Mouse (Mus musculus): ENCODE data around the gene Dnmt3c. TPM values are rescaled to one million over a fixed set of nuclear protein-coding genes. Genes with fewer than 3 reads are reported as not detected.

Dnmt3c gene
- polyA plus RNA-seq, 1 experiment from 2014 or later: 0.05 TPM

DNA sequence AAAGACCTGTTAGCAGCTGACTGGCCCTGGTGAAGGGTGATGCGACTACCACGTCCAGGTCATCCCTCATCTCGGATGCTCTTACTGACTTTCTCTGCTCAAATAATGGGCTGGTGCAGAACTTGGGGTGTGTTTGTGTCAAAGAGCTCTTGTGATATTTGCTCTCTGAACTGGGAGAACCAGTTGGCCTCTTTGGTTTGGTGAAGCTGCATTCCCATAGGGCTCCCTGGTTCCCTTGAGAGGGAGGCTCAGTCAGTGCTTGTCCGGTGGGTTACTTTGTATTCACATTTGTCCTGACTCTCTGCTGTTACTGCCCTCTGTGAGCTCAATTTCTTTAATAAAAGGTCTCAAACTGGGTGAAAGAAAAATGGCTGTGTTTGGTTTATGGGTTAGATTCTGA, 76.5 kb downstream of the Dnmt3c start:
- ATAC-seq (no peak), DNase-seq (ENCODE audit: low read depth, low spot score) (no peak)
- no peaks in the 10 kb centered on the region for H3K27me3 ChIP-seq
- ChIA-PET CTCF (interaction anchor here (1.1 kb wide), 1 partner anchor 15 kb away, joined by 3 read pairs; no protein-coding TSS in a partner anchor), POLR2A (no interaction called here)
- in situ Hi-C loops (cut with MboI; ENCODE audit: low pct_unique_long_range_greater_than_20kb): no loop called here
- no peak for TF ChIP-seq CTCF (IDR thresholded peaks at IDR 0.05)

DNA sequence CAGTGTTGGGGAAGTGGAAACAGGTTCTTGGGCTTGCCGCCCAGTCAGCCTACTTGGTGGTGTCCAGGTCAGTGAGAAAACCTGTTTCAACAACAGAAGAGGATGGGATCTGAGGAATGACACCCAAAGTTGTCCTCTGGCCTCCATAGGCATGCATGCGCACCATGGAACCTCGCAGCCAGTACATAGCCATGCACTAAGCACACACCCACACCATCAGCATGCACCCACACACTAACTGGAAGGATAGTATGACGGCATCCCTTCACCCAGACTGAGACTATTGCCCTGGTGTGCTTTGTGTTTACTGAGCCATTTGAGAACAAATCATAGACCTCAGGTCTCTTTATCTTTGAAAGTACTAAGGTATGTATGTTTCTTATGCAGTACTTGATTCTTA, 79.0 kb downstream of the Dnmt3c start:
- no peak for DNase-seq (ENCODE audit: low read depth, low spot score)
- H3K27me3 ChIP-seq: no peaks in the 10 kb centered on the region
- POLR2A ChIA-PET: interaction anchor here (0.6 kb wide), 1 partner anchor 71 kb away, joined by 3 read pairs; no protein-coding TSS in a partner anchor
- ATAC-seq: no peak
- no peak for TF ChIP-seq CTCF (IDR thresholded peaks at IDR 0.05)
- in situ Hi-C loops (cut with MboI; ENCODE audit: low pct_unique_long_range_greater_than_20kb): no loop called here
- CTCF ChIA-PET: interaction anchor here (1.1 to 1.3 kb wide), 2 partner anchors 10 to 12 kb away, joined by 3 read pairs; no protein-coding TSS in a partner anchor

DNA sequence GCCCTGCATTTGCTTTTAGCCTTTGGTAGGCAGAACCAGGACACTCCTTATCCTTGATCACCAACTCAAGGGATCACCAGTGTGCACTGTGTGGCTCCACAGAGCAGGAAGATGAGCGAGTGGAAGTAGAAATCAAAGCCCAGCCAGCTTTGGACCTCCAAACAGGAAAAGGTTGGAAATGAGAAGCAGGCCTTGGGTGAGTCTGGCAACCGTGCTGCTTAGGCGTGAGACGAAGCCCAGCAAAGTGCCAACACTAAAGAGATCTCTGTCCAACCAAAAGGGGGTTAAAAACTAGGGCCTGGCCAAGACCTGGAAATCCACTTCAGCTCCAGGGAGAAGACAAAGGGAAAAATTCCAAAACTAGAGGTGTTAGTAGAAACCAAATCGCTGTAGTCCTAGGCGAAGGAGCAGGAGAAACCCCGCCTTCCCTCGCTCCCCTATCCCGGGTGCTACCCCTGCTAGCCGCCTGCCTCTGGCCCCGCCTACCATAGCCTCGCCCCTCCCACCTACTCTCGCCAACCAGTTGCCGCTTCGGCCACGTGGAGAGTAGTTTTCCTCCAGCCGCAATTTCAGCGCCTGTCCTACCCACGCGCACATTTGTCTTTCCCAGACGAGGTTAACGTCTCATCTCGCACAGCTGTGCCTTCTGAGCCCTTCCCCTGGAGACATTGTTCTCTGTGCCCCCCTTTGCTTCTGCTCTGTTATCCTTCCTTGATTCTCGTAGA, 82.3 kb downstream of the Dnmt3c start:
- no peaks in the 10 kb centered on the region for H3K27me3 ChIP-seq
- no peak for TF ChIP-seq CTCF (IDR thresholded peaks at IDR 0.05)
- DNase-seq (ENCODE audit: low read depth, low spot score): no peak
- no peak for ATAC-seq
- POLR2A ChIA-PET: no interaction called here
- in situ Hi-C loops (cut with MboI; ENCODE audit: low pct_unique_long_range_greater_than_20kb): no loop called here
- CTCF ChIA-PET: no interaction called here

Other genes with a start within 250 kb of the Dnmt3c start
- gene 4930404H24Rik, start 203.9 kb upstream of the Dnmt3c start, polyA plus RNA-seq (2021): not detected
- 17.8 TPM for gene Nol4l, start 166.7 kb upstream of the Dnmt3c start, polyA plus RNA-seq (2021)
- gene Commd7, start 63.9 kb upstream of the Dnmt3c start, polyA plus RNA-seq (2021): 36.7 TPM
- 1.6 TPM for gene Dnmt3b, start 47.2 kb upstream of the Dnmt3c start, polyA plus RNA-seq (2021)
- gene Mapre1, start 44.6 kb downstream of the Dnmt3c start, polyA plus RNA-seq (2021): 118 TPM
- gene Efcab8, start 83.3 kb downstream of the Dnmt3c start, polyA plus RNA-seq (2021): 0.83 TPM
- gene Sun5, start 174.4 kb downstream of the Dnmt3c start, polyA plus RNA-seq (2021): not detected
- gene Bpifb2, start 178.4 kb downstream of the Dnmt3c start, polyA plus RNA-seq (2021): not detected
- not detected for gene Bpifb6, start 203.7 kb downstream of the Dnmt3c start, polyA plus RNA-seq (2021)
- not detected for gene Bpifb3, start 221.6 kb downstream of the Dnmt3c start, polyA plus RNA-seq (2021)
- not detected for gene Bpifb4, start 241.6 kb downstream of the Dnmt3c start, polyA plus RNA-seq (2021)